Mouse (Mus musculus): ENCODE data around the gene Haus3.

Gene Haus3

DNA sequence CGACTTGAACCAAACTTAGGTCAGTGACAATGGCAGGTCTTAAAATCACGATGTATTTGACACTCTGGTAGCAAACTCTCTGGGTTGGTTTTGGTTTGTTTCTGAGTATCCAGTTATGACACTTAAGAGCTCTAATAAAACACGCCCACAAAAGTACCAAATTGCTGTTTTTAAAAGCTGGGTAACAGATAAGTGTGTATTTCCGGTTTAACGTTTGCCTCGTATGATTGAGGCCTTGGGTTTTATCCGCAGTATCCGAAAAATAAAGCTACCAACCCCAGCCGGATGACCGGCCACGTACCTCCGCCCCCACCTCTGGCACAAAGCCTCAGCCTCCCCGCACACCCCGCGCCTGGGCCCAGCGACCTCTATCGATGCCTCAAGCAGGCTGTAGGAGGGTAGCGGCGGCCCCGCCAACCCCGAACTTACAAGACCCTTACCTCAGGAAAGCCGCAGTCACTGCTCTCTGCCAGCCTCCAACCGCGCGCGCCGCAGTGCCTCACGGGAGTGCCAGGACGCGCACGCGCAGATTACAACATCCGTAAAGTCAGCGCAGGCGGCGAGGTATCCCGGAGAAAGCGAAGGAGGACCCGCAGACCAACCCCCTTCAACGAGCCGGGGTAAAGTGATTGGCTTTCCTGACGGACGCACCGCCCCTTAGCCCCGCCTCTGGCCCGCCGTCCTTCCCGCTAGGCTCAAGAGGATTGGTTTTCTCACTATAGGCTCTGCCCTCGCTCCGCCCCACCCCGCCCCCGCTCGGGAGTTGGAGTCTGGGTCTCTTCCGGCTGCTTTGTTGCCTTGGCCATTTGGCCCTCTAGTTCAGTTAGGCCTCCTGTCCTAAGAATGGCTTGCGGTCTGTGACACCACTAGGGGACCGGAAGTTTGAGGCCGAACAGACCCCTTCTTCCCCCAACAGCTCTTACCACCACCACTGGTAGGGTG lies at the start of gene Haus3, which contains the start of gene Poln:
Gene Haus3 (minus strand): TSS at position 578 of the 942 bp plus-strand sequence.
Gene Poln (minus strand): TSS at position 499 of the 942 bp plus-strand sequence.
- DNase-seq (ENCODE audit: low spot score in 2 of 2): peak; percentile 96 to 97

DNA sequence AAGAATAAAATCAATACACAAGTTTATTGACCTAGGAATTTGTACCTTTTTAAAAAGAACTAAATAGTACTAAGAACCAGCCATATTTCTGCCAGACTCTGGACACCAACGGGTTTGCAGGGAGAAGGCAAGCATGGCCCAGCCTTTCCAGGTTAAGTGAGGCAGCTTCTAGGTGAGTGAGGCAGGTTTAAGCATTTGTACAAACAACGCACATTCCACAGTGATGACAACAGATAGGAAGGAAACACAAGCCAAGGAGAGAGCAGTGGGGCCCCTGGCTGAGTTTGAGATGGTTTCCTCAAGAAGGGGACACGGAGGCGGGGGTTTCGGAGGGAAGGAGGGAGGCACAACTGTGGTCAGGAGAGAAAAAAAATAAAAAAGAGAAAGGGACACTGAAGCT lies 49.3 kb upstream of the Haus3 start:
- DNase-seq (ENCODE audit: low spot score in 2 of 2): no peak

DNA sequence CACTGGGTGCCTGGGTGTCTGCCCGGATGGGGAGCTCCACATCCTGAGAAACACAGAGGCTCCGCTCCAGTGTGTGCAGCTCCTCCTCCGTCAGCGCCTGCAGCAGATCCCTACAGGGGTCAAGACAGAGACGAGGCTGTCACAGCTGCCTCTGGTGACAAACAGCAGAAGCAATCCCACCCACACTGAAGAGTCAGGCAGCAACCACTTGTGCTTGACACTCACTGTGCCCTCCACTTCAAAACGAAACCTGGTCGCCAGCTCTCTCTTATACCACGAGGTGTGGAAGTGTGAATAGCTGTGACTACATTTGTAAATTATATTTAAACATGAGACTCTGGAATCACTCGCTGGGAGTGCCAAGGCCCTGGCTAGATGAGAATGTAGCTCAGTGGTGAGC lies 48.4 kb upstream of the Haus3 start:
- no peak for DNase-seq (ENCODE audit: low spot score in 2 of 2)

DNA sequence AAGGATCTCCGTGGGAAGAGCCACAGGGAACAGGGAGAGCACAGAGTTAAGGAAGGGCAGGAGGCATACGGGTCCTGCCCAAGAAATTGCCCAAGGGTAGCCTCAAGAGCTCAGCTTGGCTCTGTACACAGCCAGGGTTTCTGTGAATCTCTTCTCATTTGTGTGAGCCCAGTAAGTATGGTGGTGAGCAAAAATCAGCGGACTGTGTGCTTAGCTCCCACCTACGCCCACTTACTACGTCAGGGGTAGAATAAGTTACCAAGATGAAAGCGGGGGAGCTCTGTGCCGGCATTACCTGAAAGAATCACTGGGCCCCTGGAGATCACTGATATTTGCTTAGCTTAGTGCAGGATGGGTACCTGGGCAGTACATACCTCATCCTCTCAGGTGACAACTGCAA lies 46.7 kb upstream of the Haus3 start:
- DNase-seq (ENCODE audit: low spot score in 2 of 2): no peak

DNA sequence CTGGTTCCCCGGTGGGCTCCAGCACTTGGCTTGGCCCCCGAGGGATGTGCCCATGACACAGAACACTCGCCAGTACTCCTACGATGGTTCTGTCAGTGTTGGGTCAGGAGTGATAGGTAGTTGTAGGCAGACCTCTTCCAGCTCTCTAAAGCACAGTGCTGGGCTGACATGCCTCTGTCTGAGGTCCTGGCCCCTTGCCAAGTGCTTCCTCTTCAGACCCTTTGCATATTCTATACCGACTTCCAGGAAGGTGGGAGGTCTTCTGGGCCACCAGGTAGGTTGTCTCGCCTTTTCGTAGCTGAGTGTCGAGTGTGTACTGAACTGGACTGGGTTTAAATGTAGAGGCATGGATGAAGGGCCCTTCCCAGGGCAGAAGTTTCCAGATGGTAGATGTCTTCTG lies 44.3 kb upstream of the Haus3 start:
- DNase-seq (ENCODE audit: low spot score in 2 of 2): no peak

DNA sequence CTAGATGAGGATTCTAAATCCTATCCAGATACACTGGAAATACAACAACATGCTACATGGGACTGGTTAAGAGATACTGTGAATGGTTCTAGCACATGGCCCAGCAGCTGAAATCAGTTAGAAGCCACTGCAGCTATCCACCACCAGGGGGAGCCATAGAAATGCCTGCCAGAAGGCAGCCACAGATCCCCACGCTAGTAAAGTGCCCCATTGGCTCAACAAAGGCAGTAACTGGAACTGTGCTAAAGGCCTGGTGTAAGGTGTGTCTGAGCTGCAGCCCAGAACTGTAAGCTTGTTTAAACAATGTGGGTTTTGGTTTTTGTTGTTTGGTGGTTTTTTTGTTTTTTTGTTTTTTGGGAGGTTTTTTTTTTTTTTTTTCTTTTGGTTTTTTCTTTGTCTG lies 41.0 kb upstream of the Haus3 start:
- DNase-seq (ENCODE audit: low spot score in 2 of 2): no peak

DNA sequence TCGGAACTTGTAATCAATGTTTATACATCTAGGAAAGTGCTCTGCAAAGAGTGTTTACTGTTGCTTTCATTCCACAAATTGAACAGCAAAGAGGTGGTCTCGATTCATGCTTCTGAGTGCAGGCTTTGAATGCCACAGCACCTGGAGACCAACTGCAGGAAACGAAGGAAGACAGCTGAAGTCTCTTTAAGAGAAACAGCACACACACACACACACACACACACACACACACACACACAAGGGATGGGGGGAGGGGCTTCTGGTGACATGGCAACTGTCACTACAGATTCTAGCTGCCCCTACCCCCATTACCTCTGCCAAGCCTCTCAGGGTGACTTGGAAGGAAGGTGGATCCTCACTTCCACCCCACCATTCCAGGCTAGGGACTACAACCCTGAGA lies 38.2 kb upstream of the Haus3 start:
- no peak for DNase-seq (ENCODE audit: low spot score in 2 of 2)

DNA sequence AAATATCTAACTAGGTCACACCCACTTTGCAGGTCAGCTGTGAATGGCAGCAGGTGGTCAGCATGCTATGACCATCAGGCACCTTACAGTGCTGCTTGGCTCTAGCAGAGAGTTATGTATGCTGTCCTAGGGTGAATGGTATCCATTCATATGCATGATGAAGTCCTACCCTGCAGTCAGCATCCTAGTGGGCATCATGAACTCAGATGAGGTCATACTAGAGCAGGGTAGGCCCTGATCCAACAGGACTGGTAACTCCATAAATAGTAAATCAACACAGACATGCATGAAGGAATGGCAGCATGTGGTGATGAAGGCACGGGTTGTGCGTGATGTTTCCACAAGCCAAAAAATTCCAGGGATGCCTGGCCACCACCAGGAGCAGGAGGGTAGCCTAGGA lies 36.5 kb upstream of the Haus3 start:
- no peak for DNase-seq (ENCODE audit: low spot score in 2 of 2)

DNA sequence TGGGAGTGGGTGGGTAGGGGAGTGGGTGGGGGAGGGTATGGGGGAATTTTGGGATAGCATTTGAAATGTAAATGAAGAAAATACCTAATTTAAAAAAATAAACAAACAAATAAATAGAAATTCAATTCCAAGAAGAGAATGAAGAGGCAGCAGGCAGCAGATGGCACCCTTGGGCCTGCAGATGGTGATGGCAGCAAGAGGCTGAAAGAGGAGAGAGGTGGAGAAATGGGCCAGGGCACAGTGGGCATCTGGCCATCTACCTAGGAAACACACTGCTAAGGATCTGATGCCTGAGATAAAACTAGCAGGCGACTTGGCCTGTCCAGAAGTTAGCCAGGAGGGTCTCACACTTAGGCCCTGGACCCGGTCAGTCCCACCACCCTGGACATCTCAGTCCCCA lies 35.6 kb upstream of the Haus3 start:
- DNase-seq (ENCODE audit: low spot score in 2 of 2): no peak

DNA sequence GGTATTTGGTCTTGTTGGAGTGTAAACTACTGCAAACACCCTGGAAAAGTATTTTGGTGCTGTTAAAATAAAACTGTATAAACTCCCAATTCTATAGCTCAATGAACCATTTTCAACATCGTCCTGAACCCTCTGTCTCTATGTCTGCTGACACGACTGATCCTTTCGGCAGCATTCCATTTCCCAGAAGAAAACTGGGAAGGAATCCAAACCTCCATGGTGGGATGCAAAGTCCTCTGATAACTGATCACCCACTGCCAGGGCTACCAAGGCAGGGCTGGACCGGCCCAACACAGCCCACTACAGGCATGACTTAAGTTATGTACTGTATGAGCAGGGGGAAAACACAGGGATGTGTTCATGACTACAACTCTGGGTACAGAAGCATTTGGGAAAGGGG lies 32.7 kb upstream of the Haus3 start:
- no peak for DNase-seq (ENCODE audit: low spot score in 2 of 2)

DNA sequence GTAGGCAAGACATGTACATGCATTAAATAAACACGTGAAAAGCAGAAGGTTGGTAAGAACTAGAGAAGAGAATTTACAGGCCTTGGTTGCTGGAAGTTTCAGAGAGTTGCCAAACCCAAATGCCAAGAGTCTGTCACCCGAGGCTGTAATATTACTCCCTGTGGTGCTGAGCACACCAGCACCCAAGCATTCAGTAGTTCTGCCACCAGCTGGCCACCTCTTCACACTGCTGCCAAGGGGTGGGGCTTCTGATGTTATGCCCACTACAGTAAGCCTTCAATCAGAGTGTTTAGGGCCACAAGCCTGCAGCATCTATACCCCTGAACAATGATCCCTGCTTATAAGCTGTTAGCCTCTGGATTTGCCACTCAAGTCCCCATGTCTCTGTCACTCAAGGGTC lies 32.1 kb upstream of the Haus3 start:
- DNase-seq (ENCODE audit: low spot score in 2 of 2): no peak

DNA sequence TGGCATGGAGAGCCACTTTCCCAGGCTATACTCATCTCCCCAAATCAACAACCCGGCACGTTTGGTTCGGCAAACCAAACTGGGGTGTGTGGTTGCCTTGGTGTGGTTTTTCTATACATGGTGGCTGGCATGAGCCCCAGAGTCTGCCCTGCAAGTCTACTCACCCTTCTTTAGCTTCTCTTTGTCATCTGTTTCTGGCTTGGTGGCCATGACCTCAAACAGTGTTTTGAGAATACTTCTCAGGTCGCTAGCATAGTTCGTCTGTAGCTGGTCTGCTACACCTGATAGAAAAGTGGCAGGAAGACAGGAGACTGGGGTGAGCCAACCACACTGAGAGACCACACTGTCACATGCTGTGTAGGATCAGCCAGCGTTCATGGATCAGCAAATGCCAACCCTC lies 29.3 kb upstream of the Haus3 start:
- no peak for DNase-seq (ENCODE audit: low spot score in 2 of 2)

DNA sequence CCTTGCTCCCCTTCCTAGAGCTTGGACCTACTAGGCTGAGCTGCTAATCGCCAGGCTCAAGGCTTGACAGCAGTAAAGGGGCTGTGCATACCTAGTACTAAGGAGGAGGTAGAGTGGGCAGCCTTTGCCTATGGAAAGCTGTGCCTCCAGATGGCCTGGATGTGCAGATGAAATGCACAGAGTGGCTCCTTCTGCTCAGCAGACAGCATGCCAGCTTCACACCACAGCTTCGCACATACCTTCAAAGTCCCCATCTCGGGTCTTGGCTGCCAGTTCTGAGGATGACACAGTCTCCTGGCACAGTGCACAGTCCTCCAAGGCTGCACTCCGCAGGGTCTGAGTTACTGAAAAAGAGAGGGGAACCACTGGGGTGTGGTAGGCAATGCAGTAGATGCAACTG lies 27.9 kb upstream of the Haus3 start:
- peak; percentile 81 to 85 for DNase-seq (ENCODE audit: low spot score in 2 of 2)

DNA sequence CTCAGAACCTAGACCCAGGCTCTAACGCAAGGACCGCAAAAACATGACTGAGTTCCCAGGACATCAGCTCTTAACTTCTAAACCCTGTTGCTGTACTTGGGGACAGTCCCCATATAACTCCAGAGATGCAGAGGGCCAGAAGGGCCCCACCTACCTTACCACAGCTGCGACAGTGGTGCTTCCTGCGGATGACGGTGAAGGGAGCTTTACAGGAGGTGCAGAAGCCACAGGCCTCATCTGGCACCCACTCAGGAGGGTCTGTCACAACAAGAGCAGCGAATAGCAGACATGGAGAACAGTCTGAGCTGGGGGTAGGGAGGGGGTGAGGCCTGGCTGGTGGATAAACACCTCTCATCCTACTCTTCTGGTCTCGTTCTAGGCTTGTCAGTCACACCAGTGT lies 27.1 kb upstream of the Haus3 start:
- no peak for DNase-seq (ENCODE audit: low spot score in 2 of 2)

DNA sequence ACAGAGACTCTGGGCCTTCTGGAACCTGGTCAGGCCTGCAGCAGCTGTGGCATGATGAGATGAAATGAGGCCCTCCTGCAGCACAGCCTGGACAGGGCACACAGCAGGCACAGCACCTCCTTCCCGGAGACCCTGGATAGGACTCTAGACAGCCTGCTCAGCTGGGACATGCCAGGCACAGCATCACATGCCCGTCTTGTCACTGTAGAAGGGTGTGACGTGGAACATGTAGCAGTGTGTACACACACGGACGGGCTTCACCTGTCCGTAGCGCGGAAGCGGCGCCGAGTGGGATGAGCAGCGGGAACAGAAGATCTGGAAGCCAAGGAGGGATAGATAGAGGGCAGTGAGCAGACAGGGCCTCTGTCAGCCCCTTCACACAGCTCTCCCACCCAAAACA lies 26.5 kb upstream of the Haus3 start:
- DNase-seq (ENCODE audit: low spot score in 2 of 2): no peak

DNA sequence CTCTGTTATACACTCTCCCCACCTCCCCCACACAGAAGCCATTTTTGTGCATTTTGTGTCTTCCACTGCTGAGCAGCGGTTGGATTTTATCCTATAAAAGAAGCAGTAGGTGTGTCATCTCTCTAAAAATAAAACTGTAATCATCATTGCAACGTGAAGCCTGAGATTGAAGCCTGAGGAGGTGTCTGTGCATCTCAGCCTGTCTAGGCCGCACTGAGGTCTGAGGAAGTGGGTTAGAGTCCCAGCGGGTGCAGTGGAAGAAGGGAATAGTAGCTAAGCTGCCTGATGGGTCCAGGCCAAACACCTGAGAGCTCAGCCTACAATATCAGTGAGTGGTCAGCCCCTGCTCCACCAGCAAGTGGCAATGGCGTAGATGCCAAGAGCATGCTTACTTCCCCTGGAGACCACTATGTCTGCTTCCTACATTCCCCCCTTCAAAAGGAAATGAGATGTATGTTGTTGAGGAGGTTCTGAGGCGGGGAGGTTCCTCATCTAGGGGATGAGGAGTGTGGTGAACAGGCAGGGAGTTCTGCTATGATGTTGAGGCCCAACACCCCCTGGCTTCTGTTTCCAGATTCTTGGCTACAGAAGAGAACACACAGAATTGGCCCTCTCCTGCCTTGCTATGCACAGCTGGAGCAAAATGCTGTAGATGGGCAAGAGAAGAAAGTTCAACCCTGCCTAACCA lies 25.8 kb upstream of the Haus3 start:
- DNase-seq (ENCODE audit: low spot score in 2 of 2): peak in 1 of 2 experiments; percentile 72

DNA sequence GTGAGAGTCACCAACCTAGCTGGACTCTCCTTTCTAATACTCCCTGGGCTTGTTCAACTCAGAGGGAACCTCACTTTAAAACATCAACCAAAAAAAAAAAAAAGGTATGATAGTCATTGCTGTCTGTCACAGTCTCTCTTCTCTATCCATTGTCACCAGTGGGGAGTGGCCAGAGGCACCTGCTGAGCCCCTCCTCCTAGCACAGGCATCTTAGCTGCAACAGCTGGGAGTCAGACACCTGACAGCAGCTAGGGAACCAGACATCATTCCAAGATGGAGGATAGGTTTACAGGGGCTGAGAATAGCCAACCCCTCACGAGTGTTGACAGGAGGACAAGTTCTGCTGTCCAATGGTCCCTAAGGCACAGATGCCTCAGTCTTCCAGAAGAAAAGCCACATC lies 25.1 kb upstream of the Haus3 start:
- DNase-seq (ENCODE audit: low spot score in 2 of 2): no peak

DNA sequence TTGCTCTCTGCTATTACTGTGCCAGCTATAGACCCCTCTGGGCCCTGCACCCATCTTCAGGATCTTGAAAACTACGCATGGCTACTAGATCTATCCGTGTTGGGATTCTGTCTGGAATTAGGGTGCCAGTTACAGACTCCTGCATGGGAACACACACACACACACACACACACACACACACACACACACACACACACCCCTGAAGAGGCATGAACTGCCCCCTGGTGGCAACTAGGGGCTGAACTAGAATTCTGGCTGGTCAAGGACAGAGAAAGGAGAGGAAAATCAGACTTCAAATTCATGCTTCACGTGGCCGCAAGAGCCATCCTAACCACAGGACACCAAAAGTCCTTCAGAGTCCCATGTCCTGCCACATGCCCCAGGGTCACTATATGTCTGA lies 22.5 kb upstream of the Haus3 start:
- DNase-seq (ENCODE audit: low spot score in 2 of 2): no peak

DNA sequence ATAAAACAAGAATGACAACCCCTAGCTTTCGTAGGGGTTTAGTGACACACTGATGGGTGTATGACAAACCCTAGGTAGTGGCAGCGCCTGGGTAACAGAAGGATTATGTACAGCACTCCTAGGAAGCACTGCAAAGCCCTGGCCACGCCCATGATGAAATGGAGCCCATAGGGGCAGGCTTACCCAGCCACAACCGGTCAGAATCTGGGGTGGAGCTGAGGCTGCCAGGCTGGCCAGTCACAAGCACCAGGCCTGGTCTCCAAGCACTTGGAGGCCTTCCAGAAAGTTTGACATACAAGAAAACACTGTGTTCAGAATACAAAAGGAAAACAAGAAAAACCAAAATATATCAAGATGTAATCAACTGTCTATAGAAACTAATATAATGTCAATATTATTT lies 21.7 kb upstream of the Haus3 start:
- DNase-seq (ENCODE audit: low spot score in 2 of 2): no peak

DNA sequence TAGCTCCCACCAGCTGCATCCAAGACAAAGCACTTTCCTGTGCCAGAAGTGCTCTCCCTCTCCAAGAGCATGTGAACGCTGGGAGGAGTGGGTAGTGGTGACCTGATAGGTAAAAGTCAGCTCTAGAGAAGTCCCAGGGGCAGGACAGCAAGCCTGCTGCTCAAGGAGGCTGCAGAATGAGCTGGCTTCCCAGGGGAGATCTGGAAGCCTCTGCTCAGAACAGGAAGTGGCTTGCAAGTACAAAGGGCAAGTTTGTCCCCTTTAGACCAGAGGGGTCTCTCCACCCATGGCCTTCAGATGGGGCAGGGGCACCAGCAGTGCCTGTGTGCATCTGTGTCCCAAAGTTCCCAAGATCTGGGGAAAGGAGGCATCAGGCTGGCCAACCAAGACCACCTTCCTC lies 20.2 kb upstream of the Haus3 start:
- DNase-seq (ENCODE audit: low spot score in 2 of 2): no peak

DNA sequence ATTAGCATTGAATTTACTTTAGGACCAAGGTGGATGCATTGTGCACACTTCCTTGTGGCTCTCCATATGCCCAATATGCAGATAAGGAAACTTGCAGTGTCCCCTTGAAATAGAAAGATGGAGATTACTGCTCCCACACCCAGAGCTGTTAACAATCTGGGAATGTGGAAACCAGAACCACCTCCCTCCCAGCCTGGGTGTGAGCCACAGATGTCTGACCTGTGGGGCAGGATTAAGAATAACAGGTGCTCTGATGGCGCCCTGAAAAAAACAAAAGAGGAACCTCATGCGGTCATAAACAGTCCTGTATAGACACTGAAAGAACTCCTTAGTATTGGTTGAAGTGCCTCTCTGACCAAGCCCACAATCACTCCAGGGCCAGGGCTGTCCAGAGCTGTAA lies 19.5 kb upstream of the Haus3 start:
- no peak for DNase-seq (ENCODE audit: low spot score in 2 of 2)

DNA sequence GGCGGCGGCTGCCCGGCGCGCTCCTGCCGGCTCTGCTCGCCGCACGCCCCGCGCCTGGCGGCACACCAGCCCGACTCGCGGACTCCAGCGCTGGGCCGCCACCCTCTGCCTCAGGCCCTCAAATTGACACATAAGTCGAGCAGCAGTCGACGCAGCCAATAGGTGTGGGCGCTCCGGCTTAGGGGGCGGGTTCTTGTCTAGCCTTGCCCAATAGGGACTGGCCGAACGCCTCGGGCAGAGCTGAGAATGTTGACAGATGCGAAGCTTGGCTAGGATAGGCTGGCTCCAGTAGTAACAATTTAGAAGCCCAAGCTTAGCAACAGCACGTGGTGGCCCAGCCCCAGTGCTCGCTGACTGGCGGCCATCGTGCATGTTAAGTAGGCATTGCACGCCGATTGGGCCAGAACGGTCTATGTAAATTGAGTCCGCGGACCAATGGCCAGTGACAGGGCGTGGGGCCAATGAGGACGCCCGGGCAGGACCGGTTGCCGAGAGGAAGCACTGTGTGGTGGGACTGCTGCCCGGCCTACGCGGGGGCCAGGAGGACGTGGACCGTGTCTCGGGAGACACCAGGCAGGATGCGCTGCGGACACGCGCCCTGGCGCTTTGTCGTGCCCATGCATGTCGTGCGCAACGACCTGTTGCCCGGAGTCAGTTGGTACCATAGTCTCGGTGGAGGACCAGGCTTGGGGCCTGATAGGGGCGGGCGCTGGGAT lies 18.4 kb upstream of the Haus3 start, which contains the start of gene Mxd4:
Gene Mxd4 (minus strand): TSS at position 120 of the 716 bp plus-strand sequence.
- DNase-seq (ENCODE audit: low spot score in 2 of 2): peak; percentile 100
